1 mouse cellular context compared by ENCODE assay signal in the genomic region with DNA sequence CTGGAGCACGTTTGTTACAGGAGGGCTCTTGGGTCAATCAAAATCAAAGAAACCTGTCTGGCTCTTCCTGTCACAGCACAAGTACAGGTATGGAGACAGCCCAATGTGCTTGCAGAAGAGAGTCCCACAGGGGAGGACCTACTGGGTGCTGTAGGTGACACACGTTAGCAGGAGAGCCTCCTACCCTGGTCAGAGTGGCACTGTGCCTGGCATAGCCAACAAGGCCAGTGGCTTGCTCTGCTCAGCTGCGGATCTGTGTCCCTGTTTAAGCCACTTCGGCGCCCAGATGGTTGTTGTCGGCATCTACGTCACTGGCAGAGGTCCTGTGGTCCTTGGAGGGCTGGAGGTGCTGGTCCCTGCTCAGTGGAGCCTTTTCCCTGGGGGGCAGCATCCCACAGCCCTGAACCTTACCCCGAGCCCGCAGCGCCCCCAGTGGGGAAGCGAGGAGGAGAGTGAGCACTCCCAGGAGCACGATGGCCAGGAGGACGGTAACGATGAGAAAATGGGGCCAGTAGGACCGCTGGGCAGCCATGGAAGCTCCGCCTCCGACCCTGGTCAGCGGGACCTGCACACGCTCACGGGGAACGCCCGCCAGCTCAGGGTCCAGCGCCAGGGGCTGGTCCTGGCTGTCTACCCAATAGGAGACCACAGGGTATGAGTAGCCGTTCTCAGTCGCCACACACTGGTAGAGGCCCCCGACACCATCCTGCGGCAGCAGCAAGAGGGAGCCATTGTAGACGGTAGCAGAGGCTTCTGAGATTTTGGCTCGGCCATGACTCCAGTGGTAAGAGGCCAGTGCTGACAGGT.
TF ChIP-seq lines count a peak whose summit lies in the region.

No protein-coding gene starts in this region.

TF ChIP-seq in myocyte, 11 proteins besides CTCF, POLR2A, EP300 and RAD21 (continued from another document):
- TF ChIP-seq MAX (IDR thresholded peaks at IDR 0.05; ENCODE audit: low read depth), result no peak
- TF ChIP-seq REST (IDR thresholded peaks at IDR 0.05; ENCODE audit: insufficient read depth, insufficient read length), result no peak
